Mouse (Mus musculus) MEL (cell line): Measurements from ENCODE around the gene BC037034.

ENCODE experiments used
- CTCF ChIP-seq, 3 experiments: IDR thresholded peaks in 2 of 3; conservative IDR thresholded peaks in 1 of 3; 2 replicates each; pipeline ENCODE4 v1.5.1; 2011 to 2012; ENCODE audit warnings: low read length in 3 of 3, low read depth in 2 of 3, mild to moderate bottlenecking in 2 of 3, improper control_type of control experiment in 1 of 3, inconsistent platforms in 1 of 3, mixed read lengths in 1 of 3, moderate library complexity in 1 of 3; ENCODE audit not compliant: control insufficient read depth in 1 of 3, insufficient read depth in 1 of 3, poor library complexity in 1 of 3, severe bottlenecking in 1 of 3
- HCFC1 ChIP-seq: IDR thresholded peaks from 2 replicates; pipeline ENCODE4 v1.6.1; 2012; ENCODE audit warnings: low read depth, mild to moderate bottlenecking, inconsistent platforms, low read length, improper control_type of control experiment, moderate library complexity
- MAFK ChIP-seq: IDR thresholded peaks from 2 replicates; pipeline ENCODE4 v1.6.1; 2011; ENCODE audit warnings: low read depth, mild to moderate bottlenecking, low read length, improper control_type of control experiment, borderline replicate concordance
- POLR2A ChIP-seq, 2 experiments: IDR thresholded peaks; 2 replicates each; pipeline ENCODE4 v1.6.1; 2011 to 2012; ENCODE audit warnings: low read length in 2 of 2, mild to moderate bottlenecking in 2 of 2, control low read depth in 1 of 2, improper control_type of control experiment in 1 of 2, low read depth in 1 of 2, moderate library complexity in 1 of 2; ENCODE audit not compliant: control insufficient read depth in 1 of 2, insufficient read depth in 1 of 2, poor library complexity in 1 of 2
- SIN3A ChIP-seq: IDR thresholded peaks from 2 replicates; pipeline ENCODE4 v1.6.1; 2012; ENCODE audit warnings: low read length, improper control_type of control experiment, inconsistent platforms
- UBTF ChIP-seq: IDR thresholded peaks from 2 replicates; pipeline ENCODE4 v1.6.1; 2012; ENCODE audit warnings: low read depth, mild to moderate bottlenecking, inconsistent platforms, low read length, improper control_type of control experiment, moderate library complexity, borderline replicate concordance; ENCODE audit not compliant: insufficient read depth
- USF2 ChIP-seq, 2 experiments: IDR thresholded peaks; 2 replicates each; pipeline ENCODE4 v1.6.1; 2011 to 2012; ENCODE audit warnings: improper control_type of control experiment in 2 of 2, low read length in 2 of 2, borderline replicate concordance in 1 of 2, inconsistent platforms in 1 of 2, low read depth in 1 of 2, mild to moderate bottlenecking in 1 of 2; ENCODE audit not compliant: insufficient read depth in 1 of 2

DNA sequence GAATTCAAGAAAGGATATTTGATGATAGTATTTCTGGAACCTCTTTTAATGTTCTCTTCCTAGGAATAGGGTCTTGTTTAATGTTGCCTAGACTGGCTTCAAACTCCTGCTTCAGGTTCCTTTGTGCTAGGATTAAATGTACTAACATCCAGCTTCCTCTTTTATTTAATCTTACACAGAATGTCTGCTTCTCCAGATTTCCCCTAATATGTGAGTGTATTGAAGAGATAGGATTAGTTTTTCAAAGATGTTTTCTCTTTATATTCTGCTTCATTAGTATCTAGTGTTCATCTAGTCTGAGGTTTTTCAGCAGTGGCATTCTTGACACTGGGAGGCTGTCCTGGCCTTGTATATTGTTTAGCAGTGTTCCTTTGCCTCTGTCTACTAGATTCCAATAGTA, 30.3 kb upstream of the BC037034 start:
- TF ChIP-seq HCFC1, result no peak
- no peak for TF ChIP-seq POLR2A (IDR thresholded peaks at IDR 0.05; ENCODE audit: control insufficient read depth in 1 of 2, insufficient read depth in 1 of 2, low read depth in 1 of 2, low read length in 2 of 2, poor library complexity in 1 of 2)
- no peak for TF ChIP-seq UBTF
- TF ChIP-seq SIN3A, result no peak
- TF ChIP-seq CTCF (IDR thresholded peaks at IDR 0.05 in 2 of 3, conservative IDR thresholded peaks at IDR 0.05 in 1 of 3; ENCODE audit: control insufficient read depth in 1 of 3, insufficient read depth in 1 of 3, low read depth in 2 of 3, low read length in 3 of 3, poor library complexity in 1 of 3, severe bottlenecking in 1 of 3), result no peak
- TF ChIP-seq USF2 (IDR thresholded peaks at IDR 0.05; ENCODE audit: borderline replicate concordance in 1 of 2, insufficient read depth in 1 of 2, low read depth in 1 of 2, low read length in 2 of 2), result no peak
- TF ChIP-seq MAFK, result no peak
